Mouse (Mus musculus): Measurements from ENCODE around the gene Rnf34. TPM values are rescaled to one million over a fixed set of nuclear protein-coding genes. Genes with fewer than 3 reads are reported as not detected.

The Rnf34 gene
- polyA plus RNA-seq, 1 experiment from 2014 or later: 48.3 TPM

GRCm38 (mm10) chr5:122909481-122909880 lies 59.6 kb downstream of the Rnf34 start:
- Histone ChIP-seq H3K36me3 (peaks cover 27% of the 10 kb centered on the region), H3K4me3 (no peak overlapping the region), H3K27ac (no peak overlapping the region), H3K27me3 (ENCODE audit: insufficient read depth, poor library complexity, severe bottlenecking) (no peaks in the 10 kb centered on the region), H3K4me1 (replicated peaks) (no peaks in the 10 kb centered on the region), H3K9me3 (no peaks in the 10 kb centered on the region)
- WGBS: 94% methylated on average over 18 of the region's 18 CpGs
- no peak for DNase-seq (ENCODE audit: low spot score)

DNA sequence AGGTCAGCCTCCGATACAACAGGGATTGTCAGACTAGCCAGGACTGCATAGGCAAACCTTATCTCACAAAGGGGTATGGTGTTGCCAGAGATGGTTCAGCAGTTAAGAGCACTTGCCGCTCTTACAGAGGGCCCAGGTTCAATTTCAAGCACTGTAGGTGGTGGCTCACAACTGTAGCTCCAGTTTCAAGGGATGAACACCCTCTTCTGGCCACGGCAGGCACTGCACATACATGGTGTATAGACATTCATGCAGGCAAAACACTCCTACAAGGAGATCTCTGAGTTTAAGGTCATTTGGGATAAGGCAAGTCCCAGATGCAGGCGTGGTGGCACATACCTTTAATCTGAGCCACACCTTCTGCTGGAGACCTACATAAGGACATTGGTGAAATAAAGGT lies 63.0 kb downstream of the Rnf34 start:
- peaks cover 33% of the 10 kb centered on the region for H3K36me3 ChIP-seq
- WGBS: 95% methylated on average over 4 of the region's 4 CpGs
- no peaks in the 10 kb centered on the region for H3K9me3 ChIP-seq
- H3K27ac ChIP-seq: no peak overlapping the region
- no peak overlapping the region for H3K4me3 ChIP-seq
- H3K27me3 ChIP-seq (ENCODE audit: insufficient read depth, poor library complexity, severe bottlenecking): no peaks in the 10 kb centered on the region
- peaks cover under 1% of the 10 kb centered on the region; the same call in 1 of the 2 replicates for H3K4me1 ChIP-seq (replicated peaks)
- DNase-seq (ENCODE audit: low spot score): no peak

DNA sequence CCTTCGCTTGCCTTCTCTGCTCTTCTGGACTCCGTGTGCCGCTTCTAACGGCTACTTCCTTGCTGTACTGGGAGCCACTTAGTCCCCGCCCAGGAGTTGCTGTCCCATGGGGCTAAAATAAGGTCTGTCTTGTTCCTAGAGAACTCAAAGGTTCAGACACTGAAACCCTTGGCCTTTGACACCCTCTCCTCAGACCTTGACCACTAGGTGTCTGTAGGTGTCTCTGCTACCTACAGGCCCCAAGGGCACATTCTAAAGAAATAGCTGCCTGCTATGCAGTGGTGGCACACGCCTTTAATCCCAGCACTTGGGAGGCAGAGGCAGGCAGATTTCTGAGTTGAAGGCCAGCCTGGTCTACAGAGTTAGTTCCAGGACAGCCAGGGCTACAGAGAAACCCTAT lies 66.3 kb downstream of the Rnf34 start:
- no peak overlapping the region; the same call in 1 of the 2 replicates for H3K27ac ChIP-seq

DNA sequence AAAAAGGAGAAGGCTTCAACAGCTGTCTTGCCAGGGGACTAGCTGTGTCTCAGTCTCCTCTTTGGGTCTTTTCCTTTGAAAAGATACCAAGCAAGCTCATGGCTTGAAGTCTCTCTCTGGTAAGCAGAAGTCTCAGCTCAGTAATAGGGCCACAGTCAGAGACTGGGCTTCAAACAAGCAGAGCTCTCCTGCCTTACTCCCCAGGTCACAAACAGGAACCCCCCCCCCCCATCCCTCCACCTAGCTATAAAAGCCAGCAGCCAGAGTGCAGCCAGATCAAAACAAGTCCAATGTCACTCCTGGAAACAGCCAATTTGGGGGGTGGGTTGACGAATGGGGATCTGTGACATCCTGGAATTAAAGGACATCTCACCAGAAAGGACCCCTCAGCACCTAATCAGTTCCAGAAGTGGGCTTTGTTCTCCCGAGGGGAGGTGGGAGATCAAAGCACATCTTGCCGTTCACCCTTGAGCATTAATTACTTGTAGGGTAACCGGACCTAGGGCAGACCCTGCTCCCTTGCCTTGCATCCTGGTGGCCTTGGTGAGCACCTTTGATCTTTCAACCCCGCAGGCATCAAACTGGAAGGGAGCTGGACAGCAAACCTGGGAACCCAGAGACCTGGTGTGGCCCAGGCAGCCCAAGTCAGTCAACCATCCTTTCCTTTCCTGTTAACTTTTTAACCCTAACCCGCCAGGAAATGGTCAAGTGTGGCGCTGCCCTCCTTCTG lies 68.3 kb downstream of the Rnf34 start:
- Histone ChIP-seq H3K27ac (no peak overlapping the region), H3K4me1 (replicated peaks) (peaks cover 9% of the 10 kb centered on the region), H3K27me3 (ENCODE audit: insufficient read depth, poor library complexity, severe bottlenecking) (no peaks in the 10 kb centered on the region), H3K4me3 (no peak overlapping the region), H3K36me3 (peaks cover 44% of the 10 kb centered on the region), H3K9me3 (no peaks in the 10 kb centered on the region)
- 51% methylated on average over 7 of the region's 7 CpGs for whole genome bisulfite sequencing
- DNase-seq (ENCODE audit: low spot score): peak; percentile 55

More for the DNA sequence above, 66.3 kb downstream of the Rnf34 start:
- no peak for DNase-seq (ENCODE audit: low spot score)
- no peaks in the 10 kb centered on the region for H3K9me3 ChIP-seq
- H3K4me3 ChIP-seq: no peak overlapping the region
- H3K4me1 ChIP-seq (replicated peaks): peaks cover 9% of the 10 kb centered on the region
- H3K27me3 ChIP-seq (ENCODE audit: insufficient read depth, poor library complexity, severe bottlenecking): no peaks in the 10 kb centered on the region
- peaks cover 42% of the 10 kb centered on the region for H3K36me3 ChIP-seq
- 90% methylated on average over 6 of the region's 6 CpGs for WGBS

- Histone ChIP-seq H3K27me3 (ENCODE audit: insufficient read depth, poor library complexity, severe bottlenecking) (no peaks in the 10 kb centered on the region), H3K4me3 (no peak overlapping the region), H3K36me3 (peaks cover 26% of the 10 kb centered on the region; the same call in 1 of the 2 replicates), H3K27ac (no peak overlapping the region), H3K4me1 (replicated peaks) (peaks cover 10% of the 10 kb centered on the region), H3K9me3 (no peaks in the 10 kb centered on the region)
- no peak for DNase-seq (ENCODE audit: low spot score)
- 92% methylated on average over 5 of the region's 5 CpGs for WGBS
These were observed 70.7 kb downstream of the Rnf34 start for GRCm38 (mm10) chr5:122920557-122920956.

Other genes with a start within 250 kb of the Rnf34 start
- 39.6 and 45.3 TPM in 2 replicates for gene Ift81, start 235.5 kb upstream of the Rnf34 start, polyA plus RNA-seq (2016; fragmentation: Nextera tagmentation; extraction: Ambion mirVana)
- gene P2rx7, start 206.1 kb upstream of the Rnf34 start, polyA plus RNA-seq (2016; fragmentation: Nextera tagmentation; extraction: Ambion mirVana): 0.73 and 2.1 TPM in 2 replicates
- 5.8 and 6.2 TPM in 2 replicates for gene P2rx4, start 142.5 kb upstream of the Rnf34 start, polyA plus RNA-seq (2016; fragmentation: Nextera tagmentation; extraction: Ambion mirVana)
- gene Camkk2, start 70.6 kb upstream of the Rnf34 start, polyA plus RNA-seq (2016; fragmentation: Nextera tagmentation; extraction: Ambion mirVana): 25.1 and 29.3 TPM in 2 replicates
- 491 and 495 TPM in 2 replicates for gene Anapc5, start 28.7 kb upstream of the Rnf34 start, polyA plus RNA-seq (2016; fragmentation: Nextera tagmentation; extraction: Ambion mirVana)
- 84.6 and 92.4 TPM in 2 replicates for gene Kdm2b, start 139.8 kb downstream of the Rnf34 start, polyA plus RNA-seq (2016; fragmentation: Nextera tagmentation; extraction: Ambion mirVana)
- gene Orai1, start 165.0 kb downstream of the Rnf34 start, polyA plus RNA-seq (2016; fragmentation: Nextera tagmentation; extraction: Ambion mirVana): 10.2 and 11.3 TPM in 2 replicates
- 0.50 and 2.4 TPM in 2 replicates for gene Morn3, start 197.0 kb downstream of the Rnf34 start, polyA plus RNA-seq (2016; fragmentation: Nextera tagmentation; extraction: Ambion mirVana)
- gene Tmem120b, start 218.4 kb downstream of the Rnf34 start, polyA plus RNA-seq (2016; fragmentation: Nextera tagmentation; extraction: Ambion mirVana): 12.9 and 13.4 TPM in 2 replicates